Mouse (Mus musculus): Measurements from ENCODE around the gene Tet1.
A peak's percentile ranks its signal among the peaks of the same experiment; 100 is the strongest.
"Not testable (repeated sequence)": the region's sequence is repeated elsewhere in the genome, so short reads cannot be mapped to it uniquely, and the experiment has no call there.

Gene Tet1

DNA sequence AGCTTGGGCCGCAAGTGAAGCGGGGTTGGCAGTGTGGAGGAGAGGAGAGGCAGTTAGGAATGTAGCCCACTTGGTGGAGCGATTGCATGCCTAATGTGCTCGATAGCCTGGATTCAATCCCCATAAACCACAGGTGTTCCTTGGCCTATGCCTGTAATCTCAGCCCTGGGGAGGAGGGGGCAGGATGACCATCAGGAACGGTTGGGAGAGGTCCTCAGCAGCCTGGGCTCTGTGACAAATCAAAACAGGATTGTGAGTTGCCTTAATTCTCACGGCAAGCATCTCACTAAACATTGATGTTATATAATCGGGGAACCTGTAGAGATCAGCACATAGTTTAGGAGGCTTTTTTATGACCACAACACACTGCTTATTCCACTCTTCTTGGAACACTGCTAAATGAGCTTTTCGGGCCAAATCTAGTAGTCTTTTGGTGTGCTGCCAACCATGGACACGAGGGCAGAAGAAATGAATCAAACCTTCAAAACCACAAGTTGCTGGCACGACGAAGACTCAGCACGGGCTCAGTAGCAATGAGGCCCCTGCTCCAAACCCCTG, 61.6 kb downstream of the Tet1 start:
- no peak for DNase-seq (ENCODE audit: low spot score)

GRCm38 (mm10) chr10:62843787-62844491, 64.9 kb downstream of the Tet1 start:
- DNase-seq (ENCODE audit: low spot score): no peak

DNA sequence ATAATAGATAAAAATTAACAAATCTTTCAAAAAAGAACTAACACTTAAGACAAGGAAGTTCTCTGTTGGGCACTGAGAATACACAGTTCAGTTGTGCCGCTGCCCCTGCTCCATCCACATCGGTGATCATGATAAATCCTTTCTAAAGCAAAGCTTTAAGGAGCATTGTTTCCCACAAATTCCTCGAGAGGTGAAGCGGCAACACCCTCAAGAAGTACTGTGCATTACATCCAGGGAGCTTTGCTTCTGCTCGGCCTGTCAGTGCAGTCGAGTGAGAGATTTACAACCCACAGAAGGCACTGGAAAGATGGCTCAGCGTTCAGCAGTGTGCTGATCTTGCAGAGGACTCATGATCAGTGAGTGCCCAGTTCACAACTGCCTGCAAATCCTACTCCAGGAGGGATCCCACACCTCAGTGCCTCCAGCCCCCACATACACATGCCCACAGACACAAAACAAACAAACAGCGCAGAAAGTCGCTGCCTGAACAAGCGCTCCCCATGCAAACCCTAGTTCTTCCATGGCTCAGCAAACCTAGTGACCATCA, 66.8 kb downstream of the Tet1 start:
- no peak for DNase-seq (ENCODE audit: low spot score)

DNA sequence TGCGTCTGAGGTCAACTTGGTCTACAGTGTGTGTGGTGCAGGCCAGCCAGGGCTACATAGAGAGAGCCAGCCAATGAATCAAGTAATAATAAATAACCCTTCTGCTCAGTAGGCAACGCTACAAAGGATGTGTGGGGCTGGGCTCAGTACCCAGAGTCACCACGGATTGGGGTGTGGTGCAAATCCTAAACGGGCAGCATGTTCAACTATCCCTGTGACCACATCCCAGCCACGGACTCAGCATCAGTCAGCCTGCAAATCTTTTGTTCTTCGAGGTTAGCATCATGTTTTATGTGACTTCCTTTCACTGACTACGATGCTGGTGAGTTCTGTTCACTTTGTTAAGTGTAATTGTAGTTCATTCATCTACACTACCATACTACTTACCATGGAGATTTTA, 68.1 kb downstream of the Tet1 start:
- no peak for DNase-seq (ENCODE audit: low spot score)

GRCm38 (mm10) chr10:62837987-62838386, 70.8 kb downstream of the Tet1 start:
- DNase-seq (ENCODE audit: low spot score): no peak

GRCm38 (mm10) chr10:62832783-62833182, 76.0 kb downstream of the Tet1 start:
- DNase-seq (ENCODE audit: low spot score): no peak

DNA sequence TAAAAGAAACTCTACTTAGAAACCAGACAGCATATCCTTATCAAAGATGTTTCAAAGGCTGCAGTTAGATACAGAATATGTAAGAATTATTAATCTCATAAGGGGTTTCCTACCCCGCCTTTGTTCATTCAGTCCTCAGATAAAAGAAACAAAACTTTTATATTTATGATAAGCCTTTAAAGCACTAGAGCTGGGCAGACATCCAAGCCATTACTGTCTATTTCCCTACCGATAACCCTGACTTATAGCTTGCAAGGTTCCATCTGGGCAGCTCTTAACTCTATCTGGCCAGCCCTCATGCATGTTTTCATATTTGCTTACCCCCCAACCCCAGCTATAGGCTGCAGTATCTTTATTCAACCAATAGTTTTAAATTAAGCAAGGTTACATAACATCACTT, 77.2 kb downstream of the Tet1 start:
- no peak for DNase-seq (ENCODE audit: low spot score)

GRCm38 (mm10) chr10:62824474-62824873, 84.3 kb downstream of the Tet1 start:
- DNase-seq (ENCODE audit: low spot score): no peak

DNA sequence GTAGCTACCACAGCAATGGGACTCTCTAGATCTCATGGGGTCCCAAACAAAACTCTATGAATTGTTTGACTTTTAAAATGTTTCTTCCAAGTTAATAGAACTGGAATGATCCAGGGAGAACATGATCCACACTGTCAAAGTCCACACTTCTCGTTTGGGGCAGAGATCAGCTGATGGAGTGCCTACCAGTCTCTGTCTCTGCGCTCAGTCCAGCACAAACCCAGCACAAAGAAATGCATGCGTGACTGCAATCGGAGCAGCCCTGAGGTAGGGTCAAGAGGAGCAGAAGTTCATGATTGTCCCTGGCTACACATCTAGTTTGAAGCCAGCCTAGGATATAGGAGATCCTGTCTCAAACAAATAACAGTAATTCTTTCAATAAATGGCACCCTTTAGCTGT, 85.4 kb downstream of the Tet1 start:
- no peak for DNase-seq (ENCODE audit: low spot score)

GRCm38 (mm10) chr10:62810010-62810409, 98.8 kb downstream of the Tet1 start:
- no peak for DNase-seq (ENCODE audit: low spot score)

GRCm38 (mm10) chr10:62808766-62809165, 100.0 kb downstream of the Tet1 start:
- DNase-seq (ENCODE audit: low spot score): no peak

- DNase-seq (ENCODE audit: low spot score): no peak
Measured at GRCm38 (mm10) chr10:62808316-62808715, 100.5 kb downstream of the Tet1 start.

DNA sequence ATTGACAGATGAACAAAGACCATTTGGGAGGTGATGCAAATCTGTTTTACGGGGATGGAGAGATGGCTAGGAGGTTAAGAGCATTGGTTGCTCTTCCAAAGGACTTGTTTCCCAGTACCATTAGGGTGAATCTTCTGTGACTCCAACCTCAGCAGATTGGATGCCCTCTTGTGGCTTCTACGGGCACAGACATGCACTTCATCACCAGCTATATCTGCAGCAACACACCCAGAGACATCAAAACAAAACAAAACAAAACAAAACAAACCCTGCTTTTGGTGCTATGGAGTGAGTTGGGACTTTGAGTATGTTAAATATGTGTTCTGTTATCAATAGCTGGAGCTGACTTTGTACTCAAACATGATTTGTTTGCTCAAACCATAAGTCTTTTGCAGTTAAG, 104.7 kb downstream of the Tet1 start:
- no peak for DNase-seq (ENCODE audit: low spot score)

DNA sequence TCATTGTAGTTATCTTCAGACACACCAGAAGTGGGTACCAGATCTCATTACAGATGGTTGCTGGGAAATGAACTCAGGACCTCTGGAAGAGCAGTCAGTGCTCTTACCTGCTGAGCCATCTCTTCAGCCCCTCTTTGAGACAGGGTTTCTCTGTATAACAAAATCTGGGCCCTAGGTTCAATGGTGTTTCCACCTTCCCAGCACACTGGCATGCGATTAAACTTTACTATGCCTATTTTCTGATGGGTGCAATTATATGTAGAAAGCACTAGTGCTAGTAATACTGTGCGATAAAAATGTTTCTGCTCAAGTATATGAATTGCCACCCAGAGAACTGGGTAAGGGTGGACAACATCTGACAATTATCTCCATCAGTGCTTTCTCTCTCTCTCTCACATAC, 105.5 kb downstream of the Tet1 start:
- no peak for DNase-seq (ENCODE audit: low spot score)

DNA sequence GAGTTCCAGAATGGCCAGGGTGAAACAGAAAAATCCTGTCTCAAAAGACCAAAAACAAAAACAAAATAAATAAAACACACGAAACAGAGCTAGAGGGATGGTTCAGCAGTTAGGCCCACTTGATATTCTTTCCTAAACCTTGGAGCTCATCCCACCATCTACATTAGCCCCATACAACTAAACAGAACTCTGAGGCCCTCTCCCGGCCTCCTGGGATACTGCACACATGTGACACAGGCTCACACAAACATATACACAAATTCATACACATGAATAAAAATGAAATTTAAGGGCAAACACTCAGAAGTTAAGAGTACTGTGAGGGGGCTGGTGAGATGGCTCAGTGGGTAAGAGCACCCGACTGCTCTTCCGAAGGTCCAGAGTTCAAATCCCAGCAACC, 114.6 kb downstream of the Tet1 start:
- no peak for DNase-seq (ENCODE audit: low spot score)

DNA sequence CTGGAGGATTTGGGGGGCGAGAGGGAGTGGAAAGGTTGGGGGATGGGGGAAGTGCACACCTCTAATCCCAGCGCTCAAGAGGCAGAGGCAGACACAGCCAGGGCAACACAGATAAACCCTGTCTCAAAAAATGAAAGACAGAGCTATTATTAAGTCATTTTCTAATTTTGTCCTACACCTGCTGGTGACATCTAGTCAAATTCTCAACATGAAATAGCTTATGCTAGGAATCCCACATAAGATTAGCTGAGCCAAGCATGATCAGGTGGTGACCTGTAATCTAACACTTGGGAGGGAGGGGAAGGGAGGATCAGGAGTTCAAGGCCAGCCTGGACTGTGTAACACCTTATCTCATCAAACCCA, 115.7 kb downstream of the Tet1 start:
- DNase-seq (ENCODE audit: low spot score): no peak

GRCm38 (mm10) chr10:62792177-62793090, 116.4 kb downstream of the Tet1 start, which contains the start of gene Ccar1:
Gene Ccar1, minus strand, starts transcription at chr10:62792286.
- DNase-seq (ENCODE audit: low spot score): peak; percentile 99

DNA sequence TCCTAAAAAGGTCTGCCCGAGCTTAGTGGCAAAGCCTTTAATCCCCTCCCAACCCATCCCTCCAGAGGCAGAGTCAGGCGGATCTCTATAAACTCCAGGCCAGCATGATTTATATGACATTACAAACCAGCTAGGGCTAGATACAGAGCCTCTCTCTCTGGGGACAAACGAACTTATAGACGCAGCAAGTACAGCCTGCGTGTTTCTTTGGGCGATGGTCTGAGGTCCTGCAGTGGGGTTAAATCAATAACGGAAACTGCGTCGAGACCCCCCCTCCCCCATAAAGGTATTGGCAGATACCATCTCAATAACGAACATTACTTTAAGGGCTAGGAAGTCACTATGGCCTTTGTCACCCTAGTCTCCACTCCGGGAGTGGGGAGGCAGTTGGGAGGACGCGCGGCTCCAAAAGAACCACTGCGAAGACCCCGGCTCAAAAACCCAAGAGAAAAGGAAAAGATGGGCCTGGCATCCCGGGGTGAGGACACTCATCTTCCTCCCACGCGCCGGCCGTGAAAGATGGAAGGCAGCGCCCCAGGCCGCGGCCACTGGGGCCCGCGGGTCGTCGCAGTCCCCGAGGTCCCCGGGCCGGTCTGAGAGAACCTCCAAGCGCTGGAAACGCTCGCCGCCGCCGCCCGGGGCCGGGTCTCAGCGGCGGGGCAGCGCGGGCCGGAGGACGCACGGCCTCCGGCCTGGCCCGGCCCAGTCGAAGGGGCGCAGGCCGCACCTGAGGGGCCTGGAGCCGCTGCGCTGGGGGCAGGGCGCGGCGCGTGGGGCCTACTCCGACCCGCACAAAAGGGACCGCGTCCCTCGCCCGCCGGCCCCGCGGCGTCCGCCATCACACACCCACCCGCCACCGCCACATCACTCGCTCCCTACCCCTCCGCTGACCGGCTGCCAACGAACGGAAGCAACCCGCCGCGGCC, 117.3 kb downstream of the Tet1 start:
- DNase-seq (ENCODE audit: low spot score): peak; percentile 1

- DNase-seq (ENCODE audit: low spot score): not testable (repeated sequence)
Measured at GRCm38 (mm10) chr10:62781776-62782175, 127.0 kb downstream of the Tet1 start.

Measured in spleen, adult 12 weeks (tissue).